Mouse (Mus musculus) spleen, adult 2 months (tissue): Measurements from ENCODE around the gene Usp47. TPM values are rescaled to one million over a fixed set of nuclear protein-coding genes. Genes with fewer than 3 reads are reported as not detected.
A peak's percentile ranks its signal among the peaks of the same experiment; 100 is the strongest.

Experiments
- DNase-seq, 2 experiments: peaks; one replicate each; pipeline versions ENCODE4 v3.0.0 to v3.0.0-alpha.2; 2012 to 2021; ENCODE audit warnings: low spot score in 2 of 2, low read depth in 1 of 2
- H3K27ac ChIP-seq: fragments of 200-500 bp; 2 replicates; pipeline ENCODE4 v1.5.1; 2012; ENCODE audit warnings: low read length, inconsistent platforms; ENCODE audit not compliant: insufficient read depth
- H3K27me3 ChIP-seq: fragments of 200-500 bp; 2 replicates; pipeline ENCODE4 v1.6.1; 2012; ENCODE audit warnings: mild to moderate bottlenecking, moderate library complexity, low read length, inconsistent platforms; ENCODE audit not compliant: control insufficient read depth, insufficient read depth
- H3K36me3 ChIP-seq: fragments of 200-500 bp; 2 replicates; pipeline ENCODE4 v1.6.1; 2012; ENCODE audit warnings: mild to moderate bottlenecking, low read length, inconsistent platforms; ENCODE audit not compliant: control insufficient read depth, insufficient read depth
- H3K4me1 ChIP-seq: fragments of 200-500 bp; 2 replicates; pipeline ENCODE4 v1.6.1; 2011; ENCODE audit warnings: inconsistent platforms; ENCODE audit not compliant: control insufficient read depth, insufficient read depth, insufficient read length
- H3K4me3 ChIP-seq: fragments of 200-500 bp; 2 replicates; pipeline ENCODE4 v1.5.1; 2011; ENCODE audit warnings: mild to moderate bottlenecking, inconsistent platforms; ENCODE audit not compliant: insufficient read depth, insufficient read length; ENCODE audit errors: extremely low read depth
- CTCF ChIP-seq: fragments of 200-500 bp; IDR thresholded peaks from 2 replicates; pipeline ENCODE4 v1.5.1; 2011; ENCODE audit warnings: mild to moderate bottlenecking, inconsistent platforms; ENCODE audit not compliant: insufficient read depth, insufficient read length, insufficient replicate concordance; ENCODE audit errors: extremely low read depth
- POLR2A ChIP-seq: fragments of 200-500 bp; IDR thresholded peaks from 2 replicates; pipeline ENCODE4 v1.6.1; 2011; ENCODE audit warnings: low read depth, low read length, inconsistent platforms
- WGBS: fragments of 180-500 bp; shearing (Covaris S2); methylation state at CpG from one replicate; pipeline ENCODE4 v1.1.7; 2018; 5-methylcytosine and 5-hydroxymethylcytosine counted together
- polyA plus RNA-seq: library from polyadenylated mRNA; depleted of rRNA; stranded (reverse); fragments of >200 nt; gene quantifications from 2 replicates; pipeline ENCODE4 v1.2.3, GENCODE M21; 2012; rRNA removed

Gene Usp47
- 4.2 and 5.2 TPM in 2 replicates for polyA plus RNA-seq

- DNase-seq = peak; percentile 57 to 75
- no peaks in the 10 kb centered on the region for H3K27me3 ChIP-seq
- H3K36me3 ChIP-seq = no peaks in the 10 kb centered on the region
- H3K27ac ChIP-seq = peak within 1 kb of the TSS; percentile 93
- H3K4me3 ChIP-seq = peak within 1 kb of the TSS; percentile 94
- TF ChIP-seq CTCF = peak; percentile 69; the same call in 1 of the 2 replicates
- TF ChIP-seq POLR2A = peak; percentile 35; the same call in 1 of the 2 replicates
- 1% methylated on average over 52 of the region's 54 CpGs for WGBS
- peaks cover 3% of the 10 kb centered on the region for H3K4me1 ChIP-seq
Measured at GRCm38 (mm10) chr7:112023150-112023600, at the start of gene Usp47. Gene Usp47 (plus strand): TSS chr7:112023504.

- TF ChIP-seq CTCF (no peak), POLR2A (no peak)
- no peaks in the 10 kb centered on the region for H3K36me3 ChIP-seq
- no peaks in the 10 kb centered on the region for H3K27me3 ChIP-seq
- H3K4me1 ChIP-seq = no peaks in the 10 kb centered on the region
- DNase-seq = no peak
- no peak overlapping the region for H3K4me3 ChIP-seq
- WGBS = 24% methylated on average over 2 of the region's 2 CpGs
- no peak overlapping the region for H3K27ac ChIP-seq
Measured at GRCm38 (mm10) chr7:111976401-111976800, 46.9 kb upstream of the Usp47 start.

GRCm38 (mm10) chr7:111977871-111978270 lies 45.4 kb upstream of the Usp47 start:
- 86% methylated on average over 3 of the region's 3 CpGs for WGBS

GRCm38 (mm10) chr7:111982296-111982695 lies 41.0 kb upstream of the Usp47 start:
- Histone ChIP-seq H3K36me3 (no peaks in the 10 kb centered on the region), H3K4me3 (no peak overlapping the region), H3K27me3 (no peaks in the 10 kb centered on the region), H3K27ac (no peak overlapping the region), H3K4me1 (no peaks in the 10 kb centered on the region)
- TF ChIP-seq POLR2A (no peak), CTCF (no peak)
- WGBS = 92% methylated on average over 15 of the region's 15 CpGs
- DNase-seq = no peak

More at GRCm38 (mm10) chr7:111977871-111978270, 45.4 kb upstream of the Usp47 start:
- no peak for DNase-seq
- Histone ChIP-seq H3K27me3 (no peaks in the 10 kb centered on the region), H3K4me1 (no peaks in the 10 kb centered on the region), H3K36me3 (no peaks in the 10 kb centered on the region), H3K27ac (no peak overlapping the region), H3K4me3 (no peak overlapping the region)
- no peak for TF ChIP-seq POLR2A
- no peak for TF ChIP-seq CTCF

- no peaks in the 10 kb centered on the region for H3K36me3 ChIP-seq
- DNase-seq = no peak
- no peaks in the 10 kb centered on the region for H3K4me1 ChIP-seq
- 85% methylated on average over 3 of the region's 3 CpGs for WGBS
- H3K4me3 ChIP-seq = no peak overlapping the region
- H3K27ac ChIP-seq = no peak overlapping the region
- no peak for TF ChIP-seq POLR2A
- TF ChIP-seq CTCF = no peak
- no peaks in the 10 kb centered on the region for H3K27me3 ChIP-seq
Measured at GRCm38 (mm10) chr7:111984530-111984929, 38.8 kb upstream of the Usp47 start.

- Histone ChIP-seq H3K36me3 (no peaks in the 10 kb centered on the region), H3K4me3 (no peak overlapping the region), H3K27ac (no peak overlapping the region), H3K4me1 (no peaks in the 10 kb centered on the region), H3K27me3 (no peaks in the 10 kb centered on the region)
- TF ChIP-seq CTCF = no peak
- no peak for TF ChIP-seq POLR2A
- DNase-seq = no peak
- WGBS = 67% methylated on average over 4 of the region's 4 CpGs
Measured at GRCm38 (mm10) chr7:111985266-111985665, 38.0 kb upstream of the Usp47 start.

GRCm38 (mm10) chr7:111986906-111987305 lies 36.4 kb upstream of the Usp47 start:
- H3K4me1 ChIP-seq = no peaks in the 10 kb centered on the region
- TF ChIP-seq POLR2A (no peak), CTCF (no peak)
- H3K36me3 ChIP-seq = no peaks in the 10 kb centered on the region
- 82% methylated on average over 3 of the region's 3 CpGs for WGBS
- H3K27me3 ChIP-seq = no peaks in the 10 kb centered on the region
- DNase-seq = no peak
- no peak overlapping the region for H3K4me3 ChIP-seq
- H3K27ac ChIP-seq = no peak overlapping the region
